Mouse (Mus musculus): ENCODE data around the gene Dmrt3.

The Dmrt3 gene

DNA sequence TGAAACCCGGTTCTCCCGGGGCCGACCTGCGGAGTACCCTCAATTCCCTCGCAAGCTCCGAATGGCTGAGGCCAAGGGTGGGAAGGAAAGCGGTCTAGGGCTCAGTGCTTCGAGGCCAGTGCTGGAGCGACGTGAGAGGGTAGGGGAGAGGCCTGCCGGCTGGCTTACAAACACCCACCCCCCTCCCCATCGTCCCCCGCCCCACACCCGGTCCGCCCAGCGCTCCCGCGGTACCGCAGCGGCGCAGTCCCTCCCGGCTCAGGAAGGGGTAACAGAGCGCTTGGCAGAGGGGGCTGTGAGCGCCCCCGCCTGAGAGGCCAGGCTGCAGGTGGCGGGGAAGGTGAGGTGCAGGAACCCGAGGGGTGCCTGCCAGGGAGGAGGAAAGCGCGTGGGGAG, at the start of gene Dmrt3:
Gene Dmrt3, plus strand, starts transcription at position 287 of the 396 bp plus-strand sequence.
- Histone ChIP-seq H3K27me3 (ENCODE audit: control insufficient read depth, insufficient read depth, low read length, poor library complexity, severe bottlenecking) (peaks cover 14% of the 10 kb centered on the region), H3K36me3 (ENCODE audit: control insufficient read depth, insufficient read depth, low read length, poor library complexity, severe bottlenecking) (no peaks in the 10 kb centered on the region)
- DNase-seq (ENCODE audit: low read depth, low spot score), result peak; percentile 34

DNA sequence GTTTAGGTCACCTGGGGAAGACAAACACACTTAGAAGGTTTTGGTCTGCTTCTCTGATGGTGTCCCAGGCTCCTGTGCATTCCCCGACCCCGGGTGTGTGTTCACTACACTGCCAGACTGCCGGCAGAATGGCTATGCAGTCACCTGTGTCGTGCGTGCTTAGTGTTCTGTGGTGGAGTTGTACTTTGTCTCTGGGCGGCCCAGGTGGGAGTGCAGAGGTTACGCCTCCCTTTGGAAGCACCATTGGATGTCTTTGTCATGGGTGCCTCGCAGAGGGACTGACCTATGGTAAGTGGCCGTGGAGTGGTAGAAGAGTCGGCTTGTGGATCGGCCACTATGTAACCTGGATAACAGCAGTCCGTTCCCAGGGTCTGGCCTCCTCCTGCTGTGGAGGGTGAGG, 45.7 kb upstream of the Dmrt3 start:
- Histone ChIP-seq H3K36me3 (ENCODE audit: control insufficient read depth, insufficient read depth, low read length, poor library complexity, severe bottlenecking) (no peaks in the 10 kb centered on the region), H3K27me3 (ENCODE audit: control insufficient read depth, insufficient read depth, low read length, poor library complexity, severe bottlenecking) (peaks cover 1% of the 10 kb centered on the region; the same call in 1 of the 2 replicates)
- no peak for DNase-seq (ENCODE audit: low read depth, low spot score)

DNA sequence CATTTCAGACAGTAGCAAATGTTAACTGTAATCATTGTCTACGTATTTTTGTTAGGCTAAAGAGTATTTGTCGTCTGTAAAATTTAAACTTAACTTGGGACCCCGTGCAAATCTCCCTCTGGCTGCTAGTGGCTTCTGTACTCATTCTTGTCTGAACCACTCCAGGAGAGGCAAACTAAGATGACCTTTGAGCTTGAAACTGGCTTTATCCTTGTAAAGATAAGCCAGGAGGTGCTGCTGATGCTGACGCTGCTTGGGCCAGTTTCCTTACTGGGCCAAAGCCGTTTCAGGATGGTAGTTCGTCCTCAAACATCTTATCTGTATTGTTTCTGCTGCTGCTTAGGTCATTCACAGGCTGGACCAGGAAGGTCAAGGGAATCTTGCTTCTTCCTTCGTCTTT, 40.3 kb upstream of the Dmrt3 start:
- DNase-seq (ENCODE audit: low read depth, low spot score), result no peak
- no peaks in the 10 kb centered on the region for H3K27me3 ChIP-seq (ENCODE audit: control insufficient read depth, insufficient read depth, low read length, poor library complexity, severe bottlenecking)
- H3K36me3 ChIP-seq (ENCODE audit: control insufficient read depth, insufficient read depth, low read length, poor library complexity, severe bottlenecking), result no peaks in the 10 kb centered on the region

DNA sequence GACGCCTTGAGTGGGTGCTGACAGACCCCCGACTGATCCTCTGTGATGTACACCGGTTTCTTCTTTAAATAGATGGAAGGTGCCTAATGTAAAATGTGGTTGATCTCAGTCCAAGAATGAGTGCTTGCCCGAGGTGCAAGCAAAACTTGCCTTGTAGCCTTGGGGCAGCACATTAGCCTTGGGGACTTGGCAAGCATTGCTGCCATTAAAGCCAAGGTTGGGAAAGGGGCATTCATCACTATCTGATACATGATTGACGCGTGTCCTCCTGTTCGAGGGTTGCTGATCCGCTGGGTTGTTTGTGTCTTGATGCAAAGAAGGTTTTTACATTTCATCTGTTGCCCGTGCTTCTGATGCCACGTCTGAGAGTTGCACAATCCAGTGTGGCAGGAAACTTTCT, 35.7 kb upstream of the Dmrt3 start:
- H3K36me3 ChIP-seq (ENCODE audit: control insufficient read depth, insufficient read depth, low read length, poor library complexity, severe bottlenecking), result no peaks in the 10 kb centered on the region
- DNase-seq (ENCODE audit: low read depth, low spot score), result no peak

DNA sequence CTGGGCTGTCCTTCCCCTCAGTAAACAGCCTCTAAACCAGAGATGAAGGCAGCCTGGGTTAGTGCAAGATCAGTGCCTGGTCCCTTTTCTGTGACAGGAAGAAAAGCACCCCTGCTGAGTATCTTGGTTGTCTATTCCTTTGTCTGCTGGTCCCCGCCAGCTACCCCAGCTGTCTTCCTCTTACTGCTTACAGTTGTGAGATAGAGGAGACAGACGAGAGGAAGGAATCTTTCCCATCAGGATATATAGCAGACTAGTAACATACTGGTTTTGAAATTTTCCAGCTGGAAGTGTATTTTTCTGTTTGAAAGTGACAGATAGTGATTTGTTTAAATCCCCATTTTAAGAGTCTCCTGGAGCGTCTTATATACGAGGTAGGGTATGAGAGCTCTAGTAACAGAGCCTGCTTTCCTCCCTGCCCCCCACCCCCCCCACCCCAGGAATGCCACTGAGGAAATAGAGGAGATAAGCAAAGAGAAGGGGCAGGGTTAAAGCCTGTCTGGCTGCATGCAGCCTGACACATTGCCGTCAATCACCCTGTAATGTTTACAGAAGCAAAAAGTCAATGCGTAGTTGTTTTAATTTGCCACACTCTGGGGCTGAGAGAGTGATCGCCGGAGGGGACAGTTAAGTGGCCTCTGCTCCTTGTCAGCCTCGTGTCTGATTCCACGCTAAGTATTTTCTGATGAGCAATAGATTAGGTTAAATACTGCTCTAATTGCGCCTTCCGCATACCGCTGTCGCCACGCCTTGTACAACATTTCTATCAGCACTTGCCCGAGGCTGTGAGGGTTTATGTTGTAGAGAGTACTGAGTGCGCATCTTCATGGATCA, 34.9 kb upstream of the Dmrt3 start:
- no peaks in the 10 kb centered on the region; the same call in 1 of the 2 replicates for H3K27me3 ChIP-seq (ENCODE audit: control insufficient read depth, insufficient read depth, low read length, poor library complexity, severe bottlenecking)
- DNase-seq (ENCODE audit: low read depth, low spot score), result no peak
- H3K36me3 ChIP-seq (ENCODE audit: control insufficient read depth, insufficient read depth, low read length, poor library complexity, severe bottlenecking), result no peaks in the 10 kb centered on the region

More for the DNA sequence above, 35.7 kb upstream of the Dmrt3 start:
- no peaks in the 10 kb centered on the region; the same call in 1 of the 2 replicates for H3K27me3 ChIP-seq (ENCODE audit: control insufficient read depth, insufficient read depth, low read length, poor library complexity, severe bottlenecking)

DNA sequence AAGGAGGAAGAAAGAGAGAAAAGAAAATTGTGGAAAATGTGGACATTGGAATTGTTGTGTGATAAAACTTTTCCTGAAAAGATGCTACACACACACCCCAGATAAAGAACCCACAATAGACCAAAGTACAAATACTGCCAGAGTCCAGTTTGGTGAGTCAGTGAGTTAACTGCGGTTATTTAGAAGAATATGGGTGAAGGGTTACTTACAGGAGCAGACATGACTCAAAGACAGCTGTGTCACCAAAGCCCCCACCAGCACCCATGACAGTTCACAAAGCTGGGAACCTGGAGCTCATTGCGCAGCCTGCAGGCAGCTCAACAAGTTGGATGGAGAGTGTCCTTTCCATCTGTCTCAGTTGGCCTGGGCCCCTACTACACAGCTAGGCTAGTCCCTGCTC, 31.7 kb upstream of the Dmrt3 start:
- H3K27me3 ChIP-seq (ENCODE audit: control insufficient read depth, insufficient read depth, low read length, poor library complexity, severe bottlenecking), result no peaks in the 10 kb centered on the region; the same call in 1 of the 2 replicates
- DNase-seq (ENCODE audit: low read depth, low spot score), result no peak
- no peaks in the 10 kb centered on the region for H3K36me3 ChIP-seq (ENCODE audit: control insufficient read depth, insufficient read depth, low read length, poor library complexity, severe bottlenecking)

DNA sequence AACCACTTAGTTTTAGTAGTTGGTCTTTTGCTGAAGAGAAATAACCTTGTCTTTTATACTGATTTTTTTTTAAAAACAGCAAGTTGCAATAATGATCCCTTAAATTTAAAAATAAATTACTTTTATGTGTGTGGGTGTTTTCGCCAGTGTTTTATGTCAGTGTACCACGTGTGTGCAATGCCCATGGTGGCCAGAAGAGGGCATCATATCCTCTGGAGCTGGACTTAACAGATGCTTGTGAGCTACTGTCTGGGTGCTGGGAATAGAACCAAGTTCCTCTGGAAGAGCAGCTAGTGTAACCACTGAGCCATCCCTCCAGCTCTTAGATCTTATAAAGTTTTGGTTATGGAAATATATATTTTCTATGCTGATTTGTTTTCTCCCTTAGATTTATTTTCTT, 30.7 kb upstream of the Dmrt3 start:
- peak; percentile 34 for DNase-seq (ENCODE audit: low read depth, low spot score)
- H3K36me3 ChIP-seq (ENCODE audit: control insufficient read depth, insufficient read depth, low read length, poor library complexity, severe bottlenecking), result no peaks in the 10 kb centered on the region
- no peaks in the 10 kb centered on the region; the same call in 1 of the 2 replicates for H3K27me3 ChIP-seq (ENCODE audit: control insufficient read depth, insufficient read depth, low read length, poor library complexity, severe bottlenecking)

DNA sequence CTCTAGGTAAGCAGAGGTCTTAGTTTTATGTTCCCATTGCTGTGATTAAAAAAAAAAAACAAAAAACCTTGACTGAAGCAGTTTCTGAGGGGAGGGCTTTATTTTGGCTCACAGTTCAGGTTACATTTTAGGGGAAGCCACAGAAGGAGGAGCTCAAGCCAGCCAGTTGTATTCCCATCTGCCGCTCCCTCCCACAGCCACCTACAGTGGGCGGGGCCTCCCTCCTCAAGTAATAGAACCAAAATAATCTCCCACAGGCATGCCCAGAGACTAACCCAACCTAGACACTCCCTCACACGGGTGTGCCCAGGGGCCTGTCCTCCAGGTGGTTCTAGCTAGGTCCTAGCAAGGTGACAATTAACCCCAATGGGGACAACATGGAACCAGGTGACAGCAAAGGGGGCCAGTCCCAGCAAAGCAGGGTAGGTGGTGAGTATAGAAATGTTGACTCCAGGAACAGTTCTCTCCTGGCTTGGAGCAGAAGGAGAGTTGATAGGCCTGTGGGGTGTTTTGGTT, 12.3 kb upstream of the Dmrt3 start:
- Histone ChIP-seq H3K36me3 (ENCODE audit: control insufficient read depth, insufficient read depth, low read length, poor library complexity, severe bottlenecking) (no peaks in the 10 kb centered on the region), H3K27me3 (ENCODE audit: control insufficient read depth, insufficient read depth, low read length, poor library complexity, severe bottlenecking) (no peaks in the 10 kb centered on the region)
- DNase-seq (ENCODE audit: low read depth, low spot score), result no peak

DNA sequence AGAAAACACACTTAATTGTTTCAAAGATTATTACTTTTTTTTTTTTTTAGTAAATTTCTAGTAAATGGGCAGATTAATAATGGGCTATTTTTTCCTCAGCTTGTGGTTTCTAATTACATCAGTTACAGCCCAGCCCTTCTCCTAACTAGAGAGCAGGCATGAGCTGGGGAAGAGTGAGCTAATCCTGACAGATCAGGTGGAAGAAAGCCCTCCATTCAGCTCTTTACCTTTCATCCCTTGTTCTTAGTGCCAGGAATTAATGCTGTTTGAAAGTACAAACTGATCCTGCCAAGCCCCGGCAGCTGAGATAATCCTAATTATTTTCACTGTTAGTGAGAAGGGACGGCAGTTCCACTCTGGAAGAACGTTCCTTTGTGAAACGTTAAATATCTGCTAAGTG, 11.5 kb upstream of the Dmrt3 start:
- H3K36me3 ChIP-seq (ENCODE audit: control insufficient read depth, insufficient read depth, low read length, poor library complexity, severe bottlenecking), result no peaks in the 10 kb centered on the region
- no peak for DNase-seq (ENCODE audit: low read depth, low spot score)
- H3K27me3 ChIP-seq (ENCODE audit: control insufficient read depth, insufficient read depth, low read length, poor library complexity, severe bottlenecking), result no peaks in the 10 kb centered on the region

DNA sequence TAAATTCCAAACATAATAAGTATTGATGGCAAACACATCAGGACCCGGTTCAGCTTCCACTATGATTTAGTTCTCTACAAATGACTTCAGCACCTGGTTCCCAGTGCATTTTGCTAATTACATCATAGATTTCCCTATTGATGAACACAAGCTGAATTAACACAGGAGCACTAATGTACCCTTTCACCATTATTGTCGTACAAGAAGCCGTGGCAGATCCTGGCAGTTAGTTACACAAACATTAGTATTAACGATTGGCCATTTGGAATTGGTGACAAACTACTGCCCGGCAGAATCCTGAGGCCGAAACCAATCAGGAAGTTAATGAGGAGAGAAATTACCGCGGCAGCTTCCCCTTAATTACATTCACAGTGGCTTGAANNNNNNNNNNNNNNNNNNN, 8.1 kb upstream of the Dmrt3 start:
- Histone ChIP-seq H3K27me3 (ENCODE audit: control insufficient read depth, insufficient read depth, low read length, poor library complexity, severe bottlenecking) (peaks cover 6% of the 10 kb centered on the region), H3K36me3 (ENCODE audit: control insufficient read depth, insufficient read depth, low read length, poor library complexity, severe bottlenecking) (no peaks in the 10 kb centered on the region)
- DNase-seq (ENCODE audit: low read depth, low spot score), result no peak

DNA sequence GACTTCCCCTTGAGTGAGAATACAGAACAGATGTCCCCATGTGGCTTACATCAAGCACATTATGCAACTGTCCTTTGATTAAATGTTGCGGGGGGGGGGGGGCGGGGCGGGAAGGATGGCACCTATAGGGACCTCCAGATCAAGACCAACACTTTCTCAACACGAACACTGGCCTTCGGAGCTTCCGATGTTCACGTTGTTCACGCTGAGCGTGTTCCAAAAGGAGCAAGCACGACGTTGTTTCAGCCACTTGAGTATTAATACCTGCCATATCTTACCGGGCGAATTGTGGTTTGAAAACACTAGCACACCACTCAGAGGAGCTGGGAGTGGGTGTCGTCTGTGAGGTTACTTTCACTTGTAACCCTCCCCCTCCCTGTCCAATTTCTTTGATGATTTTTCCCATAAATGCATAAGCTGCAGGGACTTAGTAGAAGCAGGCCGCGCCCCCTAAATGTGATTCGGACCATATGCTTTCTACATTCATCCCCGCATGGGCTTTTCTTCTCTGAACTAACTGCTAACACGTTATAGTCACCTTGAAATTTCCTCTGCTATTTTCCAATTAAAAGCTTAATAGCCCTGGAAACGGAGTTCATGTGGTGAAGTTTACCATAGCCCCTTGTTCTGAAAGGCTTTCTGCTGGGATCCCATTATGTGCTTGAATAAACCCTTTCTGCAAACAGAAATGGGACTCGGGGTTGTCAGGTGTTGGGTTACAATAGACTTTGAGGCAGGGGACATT, 2.5 kb upstream of the Dmrt3 start:
- no peak for DNase-seq (ENCODE audit: low read depth, low spot score)
- Histone ChIP-seq H3K27me3 (ENCODE audit: control insufficient read depth, insufficient read depth, low read length, poor library complexity, severe bottlenecking) (peaks cover 16% of the 10 kb centered on the region), H3K36me3 (ENCODE audit: control insufficient read depth, insufficient read depth, low read length, poor library complexity, severe bottlenecking) (no peaks in the 10 kb centered on the region)

DNA sequence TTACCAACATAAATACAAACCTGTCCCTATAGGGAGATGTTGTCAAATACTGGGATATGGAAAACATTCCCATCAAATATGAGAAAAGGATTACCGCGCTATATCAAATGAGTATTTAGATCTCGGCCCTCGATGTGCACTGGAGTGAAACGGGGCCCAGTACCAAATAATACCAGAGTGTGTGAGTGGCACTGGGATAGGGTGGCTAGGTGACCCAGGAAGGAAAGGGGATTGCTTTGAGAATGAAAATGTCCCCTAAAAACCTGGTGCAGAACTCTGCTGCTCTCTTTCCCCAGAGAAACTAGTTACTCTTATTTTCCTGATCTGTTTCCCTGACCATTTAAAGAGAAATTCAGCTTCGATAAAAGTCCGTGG, 1.9 kb upstream of the Dmrt3 start:
- DNase-seq (ENCODE audit: low read depth, low spot score), result no peak
- no peaks in the 10 kb centered on the region for H3K36me3 ChIP-seq (ENCODE audit: control insufficient read depth, insufficient read depth, low read length, poor library complexity, severe bottlenecking)
- peaks cover 16% of the 10 kb centered on the region for H3K27me3 ChIP-seq (ENCODE audit: control insufficient read depth, insufficient read depth, low read length, poor library complexity, severe bottlenecking)

DNA sequence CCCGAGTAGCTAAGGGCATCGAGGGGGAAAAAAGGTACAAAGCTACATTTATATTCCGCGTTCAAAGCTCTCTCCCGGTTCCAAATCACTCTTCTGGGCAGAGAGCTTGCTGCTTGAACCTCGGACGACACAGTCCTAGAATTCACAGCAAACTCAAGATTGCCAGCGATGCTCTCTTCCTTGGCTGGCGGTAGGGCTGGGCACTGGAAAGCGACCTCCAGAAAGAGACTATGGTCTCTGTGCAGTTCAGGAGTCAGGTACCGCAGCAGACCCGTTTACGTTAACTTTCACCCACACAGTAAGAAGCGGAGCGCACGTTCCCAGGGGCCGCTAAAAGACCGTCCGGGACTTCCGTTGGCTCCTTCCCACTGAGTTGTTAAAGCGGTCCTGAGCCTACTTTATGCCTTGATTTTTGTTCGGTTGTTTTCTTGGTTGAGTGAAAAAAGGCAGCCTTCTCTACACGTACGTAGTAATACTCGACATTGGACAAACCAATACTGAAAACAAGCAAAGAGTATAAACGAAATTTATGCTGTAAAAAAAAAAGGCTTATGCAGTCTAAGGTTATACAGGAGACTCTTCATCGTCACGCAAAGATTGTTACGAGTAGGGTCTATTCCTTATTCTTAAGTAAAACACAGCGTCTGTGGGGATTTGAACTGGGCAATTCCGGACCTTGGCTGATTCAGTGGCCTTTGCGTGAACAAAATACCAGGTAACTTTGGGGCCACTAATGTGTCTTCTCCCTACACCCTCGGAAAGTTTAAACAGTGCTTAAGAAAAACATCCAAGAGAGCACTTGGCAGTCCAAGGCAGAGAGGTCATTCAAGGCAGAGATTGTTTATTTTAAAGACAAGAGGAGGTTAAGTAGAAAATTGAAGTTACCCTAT, 895 bp upstream of the Dmrt3 start:
- peaks cover 16% of the 10 kb centered on the region for H3K27me3 ChIP-seq (ENCODE audit: control insufficient read depth, insufficient read depth, low read length, poor library complexity, severe bottlenecking)
- no peaks in the 10 kb centered on the region for H3K36me3 ChIP-seq (ENCODE audit: control insufficient read depth, insufficient read depth, low read length, poor library complexity, severe bottlenecking)
- DNase-seq (ENCODE audit: low read depth, low spot score), result peak; percentile 46

DNA sequence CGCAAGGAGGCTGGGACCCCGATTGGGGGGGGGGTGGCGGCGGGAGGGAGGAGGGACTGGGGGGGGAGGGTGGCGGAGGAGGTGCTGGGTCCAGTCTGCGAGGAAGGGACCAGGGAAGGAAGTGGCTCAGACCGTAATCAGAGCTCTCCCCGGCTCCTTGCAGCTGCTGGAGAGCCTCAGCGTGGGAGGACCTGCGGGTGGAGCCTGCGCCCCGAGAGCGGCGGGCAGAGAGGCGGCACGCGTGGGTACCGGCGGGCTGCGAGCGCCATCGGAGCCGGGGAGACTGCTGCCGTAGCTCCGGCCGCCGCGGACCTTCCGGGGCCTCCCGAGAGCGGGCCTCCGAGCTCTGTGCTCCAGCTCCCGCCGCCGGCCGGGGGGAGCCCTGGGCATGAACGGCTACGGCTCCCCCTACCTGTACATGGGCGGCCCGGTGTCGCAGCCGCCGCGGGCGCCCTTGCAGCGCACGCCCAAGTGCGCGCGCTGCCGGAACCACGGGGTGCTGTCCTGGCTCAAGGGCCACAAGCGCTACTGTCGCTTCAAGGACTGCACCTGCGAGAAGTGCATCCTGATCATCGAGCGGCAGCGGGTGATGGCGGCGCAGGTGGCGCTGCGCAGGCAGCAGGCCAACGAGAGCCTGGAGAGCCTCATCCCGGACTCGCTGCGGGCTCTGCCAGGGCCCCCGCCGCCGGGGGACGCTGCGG, 460 bp downstream of the Dmrt3 start:
- DNase-seq (ENCODE audit: low read depth, low spot score), result peak; percentile 70

More for the DNA sequence above, 460 bp downstream of the Dmrt3 start:
- peaks cover 11% of the 10 kb centered on the region for H3K27me3 ChIP-seq (ENCODE audit: control insufficient read depth, insufficient read depth, low read length, poor library complexity, severe bottlenecking)
- no peaks in the 10 kb centered on the region for H3K36me3 ChIP-seq (ENCODE audit: control insufficient read depth, insufficient read depth, low read length, poor library complexity, severe bottlenecking)
